Mouse (Mus musculus) embryo, embryonic 11 days (tissue): ENCODE data around the gene Dennd5b.
"Not testable (repeated sequence)": the region's sequence is repeated elsewhere in the genome, so short reads cannot be mapped to it uniquely, and the experiment has no call there.

Source experiments
- DNase-seq: peaks from one replicate; pipeline ENCODE4 v3.0.0-alpha.2; 2015

The Dennd5b gene

DNA sequence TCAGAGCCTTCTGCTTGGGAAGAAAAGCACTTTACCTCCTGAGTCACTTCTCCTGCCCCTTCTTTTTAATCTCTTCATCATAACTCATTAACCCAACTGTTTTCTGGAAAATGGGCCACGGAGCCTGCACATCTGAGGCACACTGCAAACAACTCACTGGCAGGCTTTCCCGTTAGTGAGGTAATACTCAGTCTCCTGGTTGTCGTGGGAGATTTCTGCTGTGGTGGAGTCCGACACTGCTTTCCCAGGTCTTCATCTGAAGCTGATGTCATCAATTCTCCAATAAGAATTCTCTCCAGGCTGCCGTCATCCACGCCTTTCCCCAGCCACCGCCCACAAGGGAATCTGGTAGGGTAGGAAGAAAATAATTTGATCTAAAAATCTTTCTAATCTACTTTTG, 96.5 kb downstream of the Dennd5b start:
- DNase-seq, result no peak

DNA sequence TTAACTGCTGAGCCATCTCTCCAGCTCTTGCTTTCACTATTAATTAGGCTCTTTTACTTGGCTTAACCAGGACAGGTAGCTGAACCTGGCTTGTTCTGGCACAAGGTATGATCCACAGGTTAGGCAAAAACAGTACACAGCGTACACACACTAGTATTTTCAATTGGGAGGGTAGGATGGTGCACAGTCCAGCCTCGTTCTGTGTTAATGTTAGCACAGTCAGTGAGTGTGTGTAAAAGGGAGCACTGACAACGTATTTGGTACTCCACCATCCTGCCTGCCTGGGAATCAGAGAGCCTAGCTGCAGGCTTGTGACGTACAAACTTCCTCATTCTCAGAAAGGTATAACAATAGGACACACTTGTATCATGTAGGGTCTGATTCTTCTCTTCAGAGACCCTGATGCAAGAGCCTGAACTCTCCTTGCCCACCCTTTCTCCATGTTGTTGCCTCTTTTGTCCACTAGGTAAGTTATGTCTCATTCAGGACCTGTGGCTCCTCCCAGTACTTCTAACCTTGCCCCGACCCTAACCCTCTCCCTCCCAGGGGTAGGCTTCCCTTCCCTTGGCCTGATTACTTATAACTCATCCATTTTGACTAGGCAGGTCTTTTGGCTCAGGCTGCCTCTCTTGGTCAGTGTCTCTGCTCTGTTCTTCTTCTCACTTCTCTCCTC, 107.0 kb downstream of the Dennd5b start:
- DNase-seq, result peak; percentile 37

DNA sequence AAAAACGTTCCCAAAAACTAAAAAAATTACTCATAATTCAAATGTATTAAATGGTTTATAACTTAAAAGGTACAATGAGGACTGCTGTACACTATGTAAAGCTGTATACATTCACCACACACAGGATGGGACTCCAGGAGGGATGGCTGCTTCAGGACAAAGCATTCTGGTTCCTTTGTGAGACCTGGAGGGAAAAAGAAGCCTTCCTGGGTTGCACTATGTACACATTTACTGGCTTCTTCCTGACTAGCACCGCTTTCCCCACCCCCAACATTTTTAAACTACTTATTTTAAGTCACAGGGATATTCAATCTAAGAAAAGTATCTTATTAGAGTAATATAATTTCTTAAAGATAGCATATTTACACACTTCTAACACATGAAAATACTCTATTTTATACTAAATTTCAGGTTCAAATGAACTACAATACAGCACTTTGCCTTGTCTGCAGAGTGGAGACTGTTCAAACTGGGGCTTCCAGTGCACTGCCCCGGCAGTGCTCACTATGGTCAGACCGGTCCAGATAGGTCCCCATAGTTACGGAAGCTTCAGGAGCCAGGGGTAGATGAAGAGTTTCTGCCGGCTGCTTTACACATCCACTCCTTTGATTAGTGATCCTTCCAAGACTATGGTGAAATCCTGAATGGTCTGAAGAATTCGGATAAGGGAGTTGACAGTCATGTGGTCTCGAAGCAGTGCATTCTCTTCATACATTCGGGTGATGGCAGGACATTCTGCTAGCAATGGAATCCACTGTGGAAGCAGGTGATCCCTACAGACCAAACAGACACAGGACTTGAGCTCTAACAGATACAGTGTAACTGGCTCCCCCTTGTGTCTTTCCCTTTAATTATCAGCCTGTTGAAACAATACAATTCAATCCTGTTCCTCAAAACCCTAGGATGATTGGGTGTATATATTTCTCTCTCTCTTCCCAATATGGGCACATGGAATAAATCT, 108.1 kb downstream of the Dennd5b start:
- DNase-seq, result peak; percentile 74

DNA sequence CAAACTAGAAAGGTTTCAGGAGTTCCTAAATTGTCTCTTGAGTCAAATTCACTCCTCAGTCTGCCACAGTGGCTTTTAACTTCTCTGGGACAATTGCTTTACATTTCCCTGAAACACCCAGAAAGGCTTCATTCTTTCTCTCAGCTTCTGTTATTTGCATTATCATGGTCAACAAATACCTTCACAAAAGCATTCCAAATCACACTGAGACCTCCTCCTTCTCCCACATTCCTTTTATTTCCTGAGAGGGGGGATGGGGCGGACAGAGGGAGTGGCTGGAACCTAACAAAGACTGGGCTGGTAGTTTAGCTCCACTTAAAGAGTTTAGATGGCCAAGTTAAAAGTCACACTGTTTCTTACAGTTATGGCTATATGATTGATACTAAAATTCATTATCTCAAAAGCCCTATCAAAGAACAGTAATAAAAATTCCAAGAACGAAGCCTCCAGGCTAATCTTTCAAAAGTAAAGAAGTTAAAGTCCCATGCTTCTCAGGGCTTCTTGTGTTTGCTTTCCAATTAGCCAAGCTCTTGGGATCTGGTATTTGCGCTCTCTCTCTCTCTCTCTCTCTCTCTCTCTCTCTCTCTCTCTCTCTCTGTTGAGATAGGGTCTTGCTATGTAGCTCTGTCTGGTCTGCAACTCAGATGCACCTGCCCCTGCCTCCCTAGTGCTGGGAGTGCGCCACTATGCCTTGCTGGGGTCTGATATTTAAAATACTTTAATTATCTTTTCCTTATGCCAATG, 108.9 kb downstream of the Dennd5b start:
- DNase-seq, result peak; percentile 73

DNA sequence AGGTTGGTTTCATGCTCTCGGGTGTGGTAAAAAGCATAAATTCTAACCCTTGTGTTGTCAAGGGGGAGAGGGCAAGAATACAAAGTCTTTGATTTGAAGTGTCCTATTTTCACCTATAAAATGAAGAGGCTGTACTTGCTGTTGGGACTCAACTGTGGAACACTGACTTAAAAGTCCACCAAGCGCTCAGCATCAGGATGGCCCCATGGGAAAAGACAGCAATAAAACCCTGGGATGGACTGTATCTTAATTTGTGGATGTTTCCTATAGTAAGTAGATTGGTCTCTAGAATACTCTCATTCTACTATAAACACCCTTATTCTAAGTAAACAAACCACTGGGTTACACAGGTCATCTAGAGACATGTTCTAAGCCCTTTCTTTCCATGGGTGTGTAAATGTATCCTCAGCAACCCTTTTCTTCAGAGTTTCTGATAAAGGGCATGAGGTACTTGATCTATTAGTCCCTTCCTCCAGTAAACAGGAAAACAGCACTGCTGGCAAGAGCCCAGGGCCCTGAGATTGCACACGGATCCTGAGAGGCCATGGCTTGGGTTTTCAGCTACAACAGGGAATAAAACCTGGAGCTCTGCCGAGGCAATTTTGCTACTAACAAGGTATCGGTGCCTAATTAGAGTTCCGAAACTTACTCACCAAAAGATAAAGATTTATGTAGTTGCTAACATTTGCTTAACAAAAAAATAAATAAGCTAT, 109.7 kb downstream of the Dennd5b start:
- peak; percentile 11 for DNase-seq

DNA sequence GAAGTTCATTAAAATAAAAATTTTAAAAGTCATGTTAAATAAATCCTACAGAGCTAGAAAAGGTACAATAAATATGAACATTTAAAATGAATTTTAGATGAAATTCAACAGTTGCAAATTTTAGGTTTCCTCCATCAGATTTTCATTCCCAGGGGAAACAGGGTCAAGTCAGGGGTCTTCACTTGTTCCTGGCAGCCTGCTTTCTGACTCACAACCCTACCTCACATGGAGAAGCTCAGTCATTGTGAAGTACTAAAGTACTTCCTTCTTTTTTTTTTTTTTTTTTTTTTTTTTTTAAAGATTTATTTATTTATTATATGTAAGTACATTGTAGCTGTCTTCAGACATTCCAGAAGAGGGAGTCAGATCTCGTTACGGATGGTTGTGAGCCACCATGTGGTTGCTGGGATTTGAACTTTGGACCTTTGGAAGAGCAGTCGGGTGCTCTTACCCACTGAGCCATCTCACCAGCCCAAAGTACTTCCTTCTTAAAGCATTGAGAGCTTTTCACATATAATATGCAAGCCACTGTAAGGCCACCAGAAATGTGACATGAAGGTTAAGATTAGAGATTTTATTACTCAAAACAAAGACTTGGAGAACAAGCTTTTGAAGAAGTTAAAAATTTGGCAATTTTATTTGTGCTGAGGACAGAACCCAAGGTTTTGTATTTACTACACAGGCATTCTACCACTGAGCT, 111.5 kb downstream of the Dennd5b start:
- not testable (repeated sequence) for DNase-seq

DNA sequence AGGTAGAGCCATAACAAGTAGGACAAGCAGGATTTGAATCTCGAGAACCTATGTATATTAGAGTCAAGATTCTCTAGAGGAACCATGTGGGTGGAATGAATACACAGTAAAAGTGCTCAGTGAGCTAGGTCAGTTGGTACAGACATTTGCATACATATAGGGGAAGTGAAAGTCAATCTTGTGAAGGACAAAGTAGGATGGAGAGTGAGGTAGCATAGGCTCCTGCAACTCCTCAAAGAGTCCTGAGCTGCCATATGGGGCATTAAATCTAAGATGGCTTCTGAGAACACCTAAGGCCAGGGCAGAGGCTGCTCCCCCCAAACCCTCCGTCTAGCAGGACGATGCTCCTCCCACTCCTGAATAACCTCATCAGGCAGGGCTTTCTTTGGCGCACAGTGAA, 115.5 kb downstream of the Dennd5b start:
- no peak for DNase-seq

DNA sequence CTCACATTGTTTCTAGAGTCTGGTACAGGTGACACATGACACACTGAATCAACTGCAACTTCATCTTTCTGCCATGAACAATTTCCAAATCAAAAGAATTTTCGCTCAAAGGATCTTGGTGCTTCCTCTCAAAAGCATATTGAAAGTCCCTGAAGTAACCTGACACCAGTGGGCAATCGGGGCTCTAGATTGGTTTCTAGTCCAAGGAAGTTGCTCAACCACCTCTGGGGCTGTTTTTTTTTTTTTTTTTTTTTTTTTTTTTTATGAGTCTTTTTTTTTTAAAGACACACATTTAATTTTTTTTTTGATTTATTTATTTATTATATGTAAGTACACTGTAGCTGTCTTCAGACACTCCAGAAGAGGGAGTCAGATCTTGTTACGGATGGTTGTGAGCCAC, 121.0 kb downstream of the Dennd5b start:
- DNase-seq, result no peak

DNA sequence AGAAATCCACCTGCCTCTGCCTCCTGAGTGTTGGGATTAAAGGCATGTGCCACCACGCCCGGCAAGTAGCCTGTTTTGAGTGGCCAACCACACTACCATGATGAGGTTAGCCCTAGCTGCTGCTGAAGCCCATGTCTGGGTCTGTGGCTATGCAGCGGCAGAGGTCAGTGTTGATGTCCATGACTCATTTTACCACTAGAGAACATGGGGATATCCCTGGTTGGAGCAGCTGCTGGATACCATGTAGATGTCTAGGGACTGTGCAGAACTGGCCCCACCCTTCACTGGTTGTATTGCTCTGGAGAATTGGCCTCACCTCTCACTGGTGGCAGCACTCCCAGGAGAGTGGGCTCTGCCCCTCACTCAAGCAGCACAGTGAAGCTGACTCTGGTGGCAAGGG, 126.4 kb downstream of the Dennd5b start:
- DNase-seq, result no peak

DNA sequence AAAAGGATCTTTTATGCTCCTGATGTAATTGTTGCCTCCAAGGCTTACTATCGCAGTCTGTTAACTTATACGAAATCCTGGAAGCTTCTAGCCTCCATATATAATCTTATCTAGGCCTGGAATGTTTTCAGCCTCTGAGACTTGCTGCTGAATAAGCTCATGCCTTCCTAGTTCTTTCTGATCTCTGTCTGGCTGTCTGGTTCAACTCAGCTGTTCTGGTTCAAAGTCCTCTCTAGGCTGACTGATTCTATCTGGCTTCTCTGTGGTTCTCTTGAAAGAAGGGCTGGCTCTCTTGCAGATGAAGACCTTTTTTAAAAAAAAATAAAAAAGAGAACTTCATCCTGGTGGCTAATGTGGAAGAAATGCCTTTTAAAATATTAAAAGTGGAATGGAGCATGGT, 128.6 kb downstream of the Dennd5b start:
- DNase-seq, result no peak

DNA sequence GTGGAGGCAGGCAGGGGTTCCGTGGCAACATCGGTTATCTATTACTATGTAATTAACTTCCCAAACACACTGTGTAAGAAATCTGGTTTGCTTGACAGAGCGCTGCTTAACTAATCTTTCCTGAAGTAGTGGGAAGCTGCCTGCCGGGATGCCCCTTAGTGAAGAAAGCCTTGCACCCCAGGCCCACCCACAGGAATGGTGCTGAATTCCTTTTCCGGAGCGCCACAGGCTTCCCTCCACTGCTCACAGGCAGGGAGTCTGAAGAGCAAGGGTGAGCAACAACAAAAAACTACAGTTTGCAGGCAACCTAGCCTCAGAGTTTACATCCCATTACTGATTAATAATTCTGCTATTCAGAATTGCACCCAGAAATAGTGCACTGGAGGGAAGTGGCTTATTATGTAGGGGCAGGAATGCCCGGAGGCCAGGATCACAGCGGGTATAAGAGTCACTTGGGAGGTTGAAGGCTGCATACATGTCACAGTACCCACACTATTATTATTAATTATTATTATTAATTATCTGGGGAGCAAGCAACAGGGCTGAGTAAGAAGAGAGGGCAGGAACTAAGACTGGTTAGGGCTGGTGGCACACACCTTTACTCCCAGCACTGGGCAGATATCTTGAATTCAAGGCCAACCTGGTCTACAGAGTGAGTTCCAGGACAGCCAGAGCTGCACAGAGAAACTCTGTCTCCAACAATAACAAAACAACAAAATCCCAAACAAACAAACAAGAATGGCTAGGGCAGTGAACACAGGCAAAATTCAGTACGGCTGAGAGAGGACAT, 129.2 kb downstream of the Dennd5b start:
- peak; percentile 14 for DNase-seq

DNA sequence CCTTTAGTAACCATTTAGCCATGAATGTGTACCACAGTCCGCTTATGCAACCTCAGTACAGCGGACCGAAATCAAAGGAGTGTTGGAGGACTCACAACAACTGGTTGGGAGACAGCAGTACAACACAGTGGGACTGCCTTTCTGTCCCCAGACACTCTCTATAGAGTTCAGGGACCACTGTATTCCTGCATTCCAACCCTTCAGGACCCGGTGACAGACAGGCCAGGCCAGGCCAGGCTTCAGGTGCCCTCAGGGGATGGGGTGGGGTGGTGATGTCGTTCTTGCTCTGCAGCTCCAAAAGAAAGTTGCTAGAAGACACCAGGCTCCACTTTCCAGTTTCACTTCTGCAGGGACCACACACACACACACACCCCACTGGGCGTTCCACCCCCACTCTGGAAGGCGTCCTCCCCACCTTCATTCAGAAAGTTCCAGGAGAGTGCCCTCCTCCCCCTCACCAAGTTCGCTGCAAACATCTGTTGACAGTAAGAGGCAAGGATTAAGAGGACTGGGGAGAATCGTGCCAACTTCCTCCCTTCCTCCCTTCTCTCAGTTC, 130.0 kb downstream of the Dennd5b start:
- DNase-seq, result no peak

DNA sequence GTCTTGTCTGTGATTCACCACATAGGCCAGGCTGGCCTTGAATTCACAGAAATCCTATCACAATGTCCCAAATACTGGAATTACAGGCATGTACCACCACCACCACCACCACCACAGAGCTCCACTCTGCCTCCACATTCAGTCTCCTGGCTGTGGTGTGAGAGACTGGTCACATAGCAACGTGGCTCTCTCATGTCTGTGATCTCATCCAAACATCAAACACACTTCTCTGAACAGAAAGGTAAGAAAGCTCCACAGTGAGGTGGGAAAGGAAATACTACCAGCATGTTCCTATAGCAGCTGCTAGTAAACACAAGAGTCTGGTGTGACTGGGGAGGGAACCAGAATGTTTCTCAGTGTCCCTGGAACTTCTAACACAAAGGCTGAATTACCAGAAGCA, 140.2 kb downstream of the Dennd5b start:
- DNase-seq, result no peak

DNA sequence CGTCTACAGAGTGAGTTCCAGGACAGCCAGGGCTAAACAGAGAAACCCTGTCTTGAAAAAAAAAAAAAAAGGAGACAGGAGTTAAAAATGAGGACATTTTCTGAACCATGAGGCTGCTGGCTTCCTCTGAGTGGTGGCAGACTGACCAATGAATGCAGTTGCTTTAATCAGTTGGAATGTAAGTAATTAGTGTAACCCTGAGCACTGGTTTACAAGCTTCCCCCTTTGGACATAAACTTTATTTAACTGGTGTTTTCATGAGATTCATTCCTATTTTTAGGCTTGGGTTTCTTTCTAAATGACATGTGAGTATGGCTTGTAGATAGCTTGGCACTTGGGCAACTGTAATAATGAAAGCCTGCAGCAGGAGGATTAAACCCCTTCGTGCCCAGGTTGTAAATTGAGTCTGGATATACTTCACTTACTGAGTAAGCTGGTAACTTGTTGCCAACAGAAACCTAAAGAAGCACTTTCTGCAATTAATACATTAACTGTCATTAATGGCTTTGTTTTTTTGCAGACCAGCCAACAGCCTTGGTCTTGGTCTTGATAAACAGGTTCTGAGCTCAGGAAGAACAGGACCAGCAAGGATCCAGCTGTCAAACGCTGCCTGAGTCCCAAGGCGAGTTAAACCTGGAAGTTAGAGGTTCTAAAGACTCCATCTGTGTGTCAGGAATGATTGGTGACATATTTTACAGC, 141.8 kb downstream of the Dennd5b start:
- DNase-seq, result no peak

DNA sequence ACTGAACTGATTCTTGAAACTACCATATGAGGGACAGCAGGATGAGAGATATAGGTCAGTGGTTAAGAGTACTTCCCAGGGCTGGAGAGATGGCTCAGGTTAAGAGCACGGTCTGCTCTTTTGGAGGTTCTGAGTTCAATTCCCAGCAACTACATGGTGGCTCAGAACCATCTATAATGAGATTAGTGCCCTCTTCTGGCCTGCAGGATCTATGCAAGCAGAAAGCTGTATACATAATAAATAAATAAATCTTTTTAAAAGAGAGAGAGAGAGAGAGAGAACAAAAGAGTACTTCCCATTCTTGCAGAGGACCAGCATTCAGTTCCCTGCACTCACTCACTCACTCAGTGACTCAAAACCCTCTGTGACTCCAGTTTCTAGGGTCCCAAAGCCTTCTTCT, 142.8 kb downstream of the Dennd5b start:
- no peak for DNase-seq

DNA sequence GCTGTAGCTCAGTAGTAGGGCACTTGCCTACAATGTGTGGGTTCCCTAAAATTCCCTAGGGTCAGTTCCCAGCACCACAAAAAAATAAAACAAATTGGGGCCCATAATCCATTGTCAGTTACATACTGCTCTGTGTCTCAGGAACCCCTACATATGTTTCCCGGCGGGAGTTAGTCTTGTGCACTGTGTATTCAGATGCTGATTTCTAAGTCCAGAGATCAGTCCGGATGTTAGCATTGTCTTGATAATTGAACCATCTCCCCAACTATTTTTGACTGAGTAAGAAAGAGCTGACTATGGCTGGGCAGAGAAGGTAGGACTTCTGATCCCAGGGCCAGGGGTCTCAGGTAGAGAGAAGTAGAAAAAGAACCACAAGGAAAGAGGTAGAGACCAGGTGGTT, 144.4 kb downstream of the Dennd5b start:
- DNase-seq, result no peak

DNA sequence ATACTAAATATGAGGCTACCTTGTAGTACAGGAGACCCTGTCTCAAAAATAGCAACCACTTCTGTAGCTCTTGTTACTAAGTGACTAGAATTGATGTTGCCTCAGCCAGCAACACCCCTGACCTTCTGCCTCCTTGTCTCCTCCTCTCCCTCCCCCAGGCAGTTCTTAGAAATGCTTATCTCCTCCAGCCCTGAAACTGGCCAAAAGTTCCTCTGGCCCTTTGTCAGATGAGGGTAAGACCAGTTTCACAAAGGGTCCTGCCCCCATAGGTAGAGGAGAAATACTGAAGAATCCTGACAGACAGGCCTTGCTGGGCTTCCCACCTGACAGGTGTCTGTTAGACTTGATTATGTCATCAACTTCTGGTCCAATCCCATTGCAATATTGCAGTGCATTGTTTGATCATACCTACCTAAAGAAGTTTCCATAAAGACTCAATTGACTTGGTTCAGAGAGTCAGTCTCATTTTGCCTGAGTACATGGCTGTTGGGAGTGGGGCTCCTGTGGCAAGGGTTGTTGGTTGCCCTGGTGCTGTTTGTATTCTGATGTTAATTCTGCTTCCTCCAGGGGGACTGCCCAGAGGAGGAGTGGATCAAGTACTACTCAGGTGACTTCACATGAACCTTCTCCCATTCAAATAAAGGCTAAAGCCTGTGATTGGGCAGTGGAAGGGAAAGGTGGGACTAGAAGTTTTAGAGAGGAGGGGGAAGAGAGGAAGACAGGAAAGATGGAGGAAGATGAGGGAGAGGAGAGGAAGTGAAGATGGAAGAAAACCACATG, 145.6 kb downstream of the Dennd5b start:
- no peak for DNase-seq

DNA sequence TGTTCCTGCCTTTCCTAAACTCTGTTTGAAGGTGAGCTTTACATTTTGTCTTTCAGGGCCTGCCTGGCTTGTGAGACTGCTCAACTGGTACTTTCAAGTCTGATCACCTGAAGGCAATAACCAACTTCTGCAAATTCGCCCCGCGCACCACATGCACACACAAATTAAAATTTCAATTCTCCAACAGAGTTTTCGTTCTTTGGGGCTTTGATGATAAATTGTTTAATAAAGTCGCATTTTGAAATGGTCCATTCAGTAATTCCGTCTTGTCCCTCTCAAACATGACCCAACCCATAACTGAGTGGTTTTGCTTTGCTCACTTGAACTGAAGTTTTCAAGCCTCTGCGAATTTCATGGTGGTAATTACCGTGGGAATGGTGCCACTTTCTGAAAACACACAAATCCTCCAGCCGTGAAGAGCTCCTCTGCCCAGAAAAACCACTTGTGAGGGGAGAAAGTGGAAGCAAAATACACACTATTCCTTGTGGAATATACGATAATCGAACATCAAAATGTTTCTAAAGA, 154.5 kb downstream of the Dennd5b start:
- DNase-seq, result peak; percentile 53

DNA sequence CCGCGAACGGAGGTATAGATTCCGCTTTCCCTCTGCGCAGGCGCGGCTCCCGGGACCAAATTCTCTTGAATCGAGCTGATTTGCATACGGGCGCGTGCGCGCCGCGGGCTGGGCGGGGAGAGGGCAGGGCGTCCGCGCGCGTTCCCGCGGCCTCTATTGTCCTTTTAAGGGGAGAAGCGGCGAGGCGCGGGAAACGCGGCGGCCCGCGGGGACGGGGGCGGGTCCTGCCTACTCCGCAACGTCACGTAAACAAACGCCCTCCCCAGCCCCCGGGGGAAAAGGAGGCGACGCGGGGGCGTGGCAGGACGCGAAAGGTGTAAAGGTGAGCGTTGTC, 155.1 kb downstream of the Dennd5b start, which contains the start of gene Sinhcaf:
Gene Sinhcaf, minus strand, starts transcription at position 59 of the 334 bp plus-strand sequence.
- DNase-seq, result peak; percentile 100
